Mouse (Mus musculus) right cerebral cortex, adult 2 months (tissue): ENCODE measurements around the gene Dppa3.

Experiments used
- DNase-seq, 2 experiments: peaks; one replicate each; pipeline ENCODE4 v3.0.0; 2021 to 2022; ENCODE audit warnings: low spot score in 2 of 2

The Dppa3 gene

GRCm38 (mm10) chr6:122626110-122626509, at the start of gene Dppa3:
Gene Dppa3 (plus strand): TSS chr6:122626410.
- DNase-seq, result no peak

- DNase-seq, result no peak
These were observed 49.2 kb upstream of the Dppa3 start for GRCm38 (mm10) chr6:122577030-122577429.

GRCm38 (mm10) chr6:122579086-122579485, 47.1 kb upstream of the Dppa3 start:
- DNase-seq, result no peak

GRCm38 (mm10) chr6:122591027-122591758, 35.0 kb upstream of the Dppa3 start:
- DNase-seq, result no peak

- no peak for DNase-seq
These were observed 33.3 kb upstream of the Dppa3 start for GRCm38 (mm10) chr6:122592905-122593304.

- DNase-seq, result peak; percentile 12 to 21
These were observed 30.6 kb upstream of the Dppa3 start for GRCm38 (mm10) chr6:122595637-122596036.

- DNase-seq, result no peak
These were observed 29.6 kb upstream of the Dppa3 start for GRCm38 (mm10) chr6:122596608-122597007.

GRCm38 (mm10) chr6:122598014-122598413, 28.2 kb upstream of the Dppa3 start:
- DNase-seq, result no peak

- DNase-seq, result no peak
These were observed 27.8 kb upstream of the Dppa3 start for GRCm38 (mm10) chr6:122598436-122598835.

- no peak for DNase-seq
These were observed 27.0 kb upstream of the Dppa3 start for GRCm38 (mm10) chr6:122599054-122599737.

GRCm38 (mm10) chr6:122600066-122600646, 26.1 kb upstream of the Dppa3 start:
- DNase-seq, result no peak

GRCm38 (mm10) chr6:122601031-122601430, 25.2 kb upstream of the Dppa3 start:
- DNase-seq, result no peak

GRCm38 (mm10) chr6:122601615-122602014, 24.6 kb upstream of the Dppa3 start:
- no peak for DNase-seq

GRCm38 (mm10) chr6:122602242-122602991, 23.8 kb upstream of the Dppa3 start, which contains the start of gene Apobec1:
Gene Apobec1 (minus strand): TSS chr6:122602444.
- DNase-seq, result peak; percentile 33 to 44

GRCm38 (mm10) chr6:122602992-122603322, 23.3 kb upstream of the Dppa3 start:
- no peak for DNase-seq

- DNase-seq, result no peak
These were observed 21.9 kb upstream of the Dppa3 start for GRCm38 (mm10) chr6:122604260-122604659.

GRCm38 (mm10) chr6:122605483-122605882, 20.7 kb upstream of the Dppa3 start:
- DNase-seq, result no peak

GRCm38 (mm10) chr6:122606661-122607060, 19.5 kb upstream of the Dppa3 start:
- no peak for DNase-seq

GRCm38 (mm10) chr6:122607700-122608099, 18.5 kb upstream of the Dppa3 start:
- no peak for DNase-seq

GRCm38 (mm10) chr6:122608434-122609376, 17.5 kb upstream of the Dppa3 start:
- no peak for DNase-seq

- DNase-seq, result no peak
These were observed 16.9 kb upstream of the Dppa3 start for GRCm38 (mm10) chr6:122609377-122609728.
